Mouse (Mus musculus) T-cell, adult 2 months (primary cell): Measurements from ENCODE around the gene 1110032F04Rik.

Source experiments
- DNase-seq: peaks from one replicate; pipeline ENCODE4 v3.0.0; 2022; ENCODE audit warnings: low spot score

The 1110032F04Rik gene

GRCm38 (mm10) chr3:68907509-68907908 lies 38.1 kb downstream of the 1110032F04Rik start:
- no peak for DNase-seq
